Mouse (Mus musculus) small intestine, adult 2 months (tissue): Measurements from ENCODE around the gene Prx. TPM values are rescaled to one million over a fixed set of nuclear protein-coding genes. Genes with fewer than 3 reads are reported as not detected.
A peak's percentile ranks its signal among the peaks of the same experiment; 100 is the strongest.

Experiments
- H3K27ac ChIP-seq: fragments of 200-500 bp; 2 replicates; pipeline ENCODE4 v1.5.1; 2012; ENCODE audit warnings: low read depth, low read length, control low read depth, inconsistent platforms; ENCODE audit not compliant: insufficient read depth
- H3K27me3 ChIP-seq: fragments of 200-500 bp; 2 replicates; pipeline ENCODE4 v1.6.1; 2012; ENCODE audit warnings: mild to moderate bottlenecking, moderate library complexity, low read length, inconsistent platforms; ENCODE audit not compliant: control insufficient read depth, insufficient read depth
- H3K36me3 ChIP-seq: fragments of 200-500 bp; 2 replicates; pipeline ENCODE4 v1.6.1; 2012; ENCODE audit warnings: mild to moderate bottlenecking, low read length, control low read depth, inconsistent platforms; ENCODE audit not compliant: control insufficient read depth, insufficient read depth
- H3K4me1 ChIP-seq: fragments of 200-500 bp; 2 replicates; pipeline ENCODE4 v1.6.1; 2012; ENCODE audit warnings: low read length, inconsistent platforms, mixed read lengths; ENCODE audit not compliant: control insufficient read depth, insufficient read depth, insufficient read length
- H3K4me3 ChIP-seq: fragments of 200-500 bp; 2 replicates; pipeline ENCODE4 v1.5.1; 2012; ENCODE audit warnings: low read depth, mild to moderate bottlenecking, control low read depth, inconsistent platforms, low read length, moderate library complexity
- CTCF ChIP-seq: fragments of 200-500 bp; IDR thresholded peaks from 2 replicates; pipeline ENCODE4 v1.5.1; 2012; ENCODE audit warnings: low read depth, mild to moderate bottlenecking, control low read depth, inconsistent platforms, low read length, moderate library complexity, mixed read lengths; ENCODE audit not compliant: insufficient replicate concordance, insufficient read length; ENCODE audit errors: extremely low read depth
- POLR2A ChIP-seq: fragments of 200-500 bp; IDR thresholded peaks from 2 replicates; pipeline ENCODE4 v1.6.1; 2012; ENCODE audit warnings: low read depth, mild to moderate bottlenecking, control low read depth, inconsistent platforms, low read length, moderate library complexity
- WGBS: fragments of 180-500 bp; shearing (Covaris S2); methylation state at CpG from one replicate; pipeline ENCODE4 v1.1.7; 2018; 5-methylcytosine and 5-hydroxymethylcytosine counted together
- polyA plus RNA-seq: library from polyadenylated mRNA; depleted of rRNA; stranded (reverse); fragments of >200 nt; gene quantifications from 2 replicates; pipeline ENCODE4 v1.2.3, GENCODE M21; 2012

Prx gene
- polyA plus RNA-seq, 1 experiment: 0.68 TPM

DNA sequence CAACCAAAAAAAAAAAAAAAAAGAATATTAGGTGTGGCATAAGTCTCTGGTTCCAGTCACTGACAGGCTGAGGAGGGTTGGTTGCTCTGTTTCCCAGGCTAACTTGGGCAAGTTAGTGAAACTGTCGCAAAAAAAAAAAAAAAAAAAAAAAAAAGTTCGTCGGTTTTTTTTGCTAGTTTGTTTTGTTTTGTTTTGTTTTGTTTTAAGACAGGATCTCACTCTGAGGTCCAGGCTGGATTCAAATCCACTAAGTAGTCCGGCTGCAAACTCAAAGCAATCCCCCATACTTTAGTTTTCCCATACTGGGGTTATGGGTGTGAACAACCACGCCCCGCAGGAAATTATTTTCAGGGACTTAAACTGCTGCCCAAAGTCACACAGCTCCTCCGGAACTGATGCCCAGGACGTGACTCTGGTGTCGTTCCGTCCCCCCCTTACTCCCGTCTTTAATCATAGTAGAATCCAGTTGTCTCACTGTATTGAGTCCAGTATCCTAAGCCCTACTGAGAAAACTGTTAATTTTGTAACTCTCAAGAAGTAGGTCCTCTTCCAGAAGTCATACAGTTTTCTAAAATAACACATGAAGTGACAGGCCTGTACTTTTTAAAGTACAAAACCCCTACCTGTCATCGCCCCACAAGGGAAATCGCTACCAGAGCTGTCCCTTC lies 12.9 kb upstream of the Prx start:
- Histone ChIP-seq H3K27me3 (no peaks in the 10 kb centered on the region), H3K27ac (peak overlapping the region; percentile 83), H3K4me3 (peak overlapping the region; percentile 78), H3K4me1 (peaks cover 14% of the 10 kb centered on the region), H3K36me3 (peaks cover 12% of the 10 kb centered on the region)
- TF ChIP-seq POLR2A: no peak
- no peak for TF ChIP-seq CTCF
- 2% methylated on average over 13 of the region's 13 CpGs for WGBS

DNA sequence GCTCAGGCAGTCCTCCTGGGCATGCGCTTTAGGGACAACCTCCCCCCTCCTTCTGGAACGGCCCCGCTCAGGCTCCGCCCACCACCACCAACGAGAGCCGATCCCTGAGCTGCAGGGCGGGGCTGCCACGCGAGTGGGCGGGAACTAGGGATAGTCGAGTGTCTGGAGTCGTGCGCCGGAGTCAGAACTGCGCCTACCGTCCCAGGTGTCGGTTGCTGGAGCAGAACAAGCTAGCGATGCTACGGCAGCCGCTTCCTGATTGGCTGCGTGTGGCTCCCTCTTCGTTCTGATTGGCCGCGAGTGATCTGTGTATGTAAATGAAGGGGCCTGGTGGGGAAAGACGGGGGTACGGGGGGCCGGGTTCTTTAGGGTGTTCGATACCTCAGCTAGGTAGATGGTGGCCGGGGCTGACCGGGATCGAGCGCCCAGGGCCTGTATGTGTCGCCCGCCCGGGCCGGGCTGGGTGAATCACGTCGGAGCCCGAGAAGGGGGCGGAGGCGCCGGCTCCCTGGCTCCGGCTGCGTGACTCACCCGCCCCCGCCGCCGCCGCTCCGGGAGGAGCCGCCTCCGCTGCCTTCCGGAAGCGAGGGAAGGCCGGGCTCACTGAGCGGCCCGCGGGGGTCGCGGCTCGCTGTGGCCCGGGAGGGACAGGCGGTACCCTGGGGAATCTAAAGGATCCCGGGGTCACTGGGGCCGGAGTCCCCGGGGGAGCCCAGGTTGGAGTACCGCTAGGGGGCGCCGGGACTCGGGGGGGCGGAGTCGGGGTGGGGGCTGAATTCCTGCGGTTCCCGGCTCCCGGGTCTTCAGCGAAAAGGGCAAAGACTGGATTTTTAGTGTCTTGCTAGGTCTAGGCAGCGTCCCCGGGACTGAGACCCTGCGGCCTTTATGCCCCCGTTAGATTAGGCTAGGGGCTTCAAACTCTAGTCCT lies 12.1 kb upstream of the Prx start, which contains the start of gene Sertad1:
Gene Sertad1, plus strand, starts transcription at position 141 of the 928 bp plus-strand sequence.
- Histone ChIP-seq H3K27me3 (no peaks in the 10 kb centered on the region), H3K4me1 (peaks cover 19% of the 10 kb centered on the region), H3K27ac (peak within 1 kb of the TSS; percentile 84), H3K36me3 (peaks cover 12% of the 10 kb centered on the region), H3K4me3 (peak within 1 kb of the TSS; percentile 78)
- TF ChIP-seq CTCF (peak; percentile 71; the same call in 1 of the 2 replicates), POLR2A (peak; percentile 100)
- WGBS: under 1% methylated on average over 80 of the region's 80 CpGs

DNA sequence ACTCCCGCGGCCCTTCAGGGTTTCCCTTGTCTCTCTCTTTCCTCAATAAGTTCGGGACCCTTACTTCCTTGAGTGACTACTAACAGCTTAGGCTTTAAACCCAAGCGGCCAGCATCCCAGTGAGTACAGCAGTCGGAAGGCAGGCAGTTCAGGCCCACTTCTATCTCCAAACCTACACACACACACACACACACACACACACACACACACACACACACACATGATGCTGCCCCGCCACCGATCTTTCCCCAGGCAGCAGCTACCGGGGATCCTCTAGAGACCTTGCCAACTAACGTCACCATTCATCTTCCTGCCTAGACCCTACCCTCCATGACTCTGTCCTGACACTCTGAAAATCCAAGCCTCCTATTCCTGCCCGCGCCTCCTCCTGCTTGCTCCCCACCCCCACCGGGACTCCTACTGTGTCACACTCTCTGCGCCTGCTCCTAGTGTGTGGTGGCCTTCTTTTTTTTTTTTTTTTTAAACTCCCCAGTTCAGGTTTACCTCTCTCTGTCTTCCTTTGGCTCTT lies 11.3 kb upstream of the Prx start:
- Histone ChIP-seq H3K4me3 (peak overlapping the region; percentile 78), H3K27me3 (no peaks in the 10 kb centered on the region), H3K36me3 (peaks cover 12% of the 10 kb centered on the region), H3K27ac (peak overlapping the region; percentile 84), H3K4me1 (peaks cover 23% of the 10 kb centered on the region)
- no peak for TF ChIP-seq CTCF
- TF ChIP-seq POLR2A: no peak
- WGBS: 2% methylated on average over 13 of the region's 13 CpGs

DNA sequence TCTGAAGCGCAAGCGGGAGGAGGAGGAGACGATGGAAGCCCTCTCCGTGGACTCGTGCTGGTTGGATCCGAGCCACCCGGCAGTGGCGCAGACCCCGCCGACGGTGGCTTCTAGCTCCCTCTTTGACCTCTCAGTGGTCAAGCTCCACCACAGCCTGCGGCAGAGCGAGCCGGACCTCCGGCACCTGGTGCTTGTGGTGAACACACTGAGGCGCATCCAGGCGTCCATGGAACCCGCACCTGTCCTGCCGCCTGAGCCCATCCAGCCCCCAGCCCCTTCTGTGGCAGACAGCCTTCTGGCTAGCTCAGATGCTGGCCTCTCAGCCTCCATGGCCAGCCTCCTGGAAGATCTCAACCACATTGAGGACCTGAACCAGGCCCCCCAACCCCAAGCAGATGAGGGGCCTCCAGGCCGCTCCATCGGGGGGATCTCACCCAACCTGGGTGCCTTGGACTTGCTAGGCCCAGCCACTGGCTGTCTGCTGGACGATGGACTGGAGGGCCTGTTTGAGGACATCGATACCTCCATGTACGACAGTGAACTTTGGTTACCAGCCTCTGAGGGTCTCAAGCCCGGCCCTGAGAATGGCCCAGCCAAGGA lies 9.8 kb upstream of the Prx start:
- Histone ChIP-seq H3K27ac (0 out of 2 replicates have a peak overlapping the region, but pooled peaks have one; percentile 86), H3K4me1 (peaks cover 31% of the 10 kb centered on the region), H3K27me3 (no peaks in the 10 kb centered on the region), H3K36me3 (peaks cover 12% of the 10 kb centered on the region), H3K4me3 (no peak overlapping the region)
- WGBS: 91% methylated on average over 25 of the region's 25 CpGs
- TF ChIP-seq CTCF (no peak), POLR2A (no peak)

DNA sequence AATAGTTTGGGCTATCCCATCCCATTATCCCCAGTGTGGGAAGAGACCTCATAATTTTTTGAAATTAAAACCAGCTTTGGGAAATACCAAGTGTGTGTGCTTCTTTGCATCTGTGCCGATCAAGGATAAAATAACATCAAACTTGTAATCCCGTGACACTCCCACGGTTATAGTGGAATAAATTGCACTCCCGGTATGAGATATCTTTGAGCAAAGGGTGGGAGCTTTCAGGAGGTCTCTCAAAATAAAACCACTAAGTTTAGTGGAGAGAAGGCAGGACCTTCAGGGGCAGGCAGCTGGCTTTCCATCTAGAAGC lies 8.9 kb upstream of the Prx start:
- Histone ChIP-seq H3K27ac (peak overlapping the region; percentile 86), H3K4me3 (peak overlapping the region; percentile 62), H3K36me3 (peaks cover 12% of the 10 kb centered on the region), H3K27me3 (no peaks in the 10 kb centered on the region), H3K4me1 (peaks cover 31% of the 10 kb centered on the region)
- WGBS: 18% methylated on average over 4 of the region's 4 CpGs
- TF ChIP-seq POLR2A: no peak
- TF ChIP-seq CTCF: no peak

DNA sequence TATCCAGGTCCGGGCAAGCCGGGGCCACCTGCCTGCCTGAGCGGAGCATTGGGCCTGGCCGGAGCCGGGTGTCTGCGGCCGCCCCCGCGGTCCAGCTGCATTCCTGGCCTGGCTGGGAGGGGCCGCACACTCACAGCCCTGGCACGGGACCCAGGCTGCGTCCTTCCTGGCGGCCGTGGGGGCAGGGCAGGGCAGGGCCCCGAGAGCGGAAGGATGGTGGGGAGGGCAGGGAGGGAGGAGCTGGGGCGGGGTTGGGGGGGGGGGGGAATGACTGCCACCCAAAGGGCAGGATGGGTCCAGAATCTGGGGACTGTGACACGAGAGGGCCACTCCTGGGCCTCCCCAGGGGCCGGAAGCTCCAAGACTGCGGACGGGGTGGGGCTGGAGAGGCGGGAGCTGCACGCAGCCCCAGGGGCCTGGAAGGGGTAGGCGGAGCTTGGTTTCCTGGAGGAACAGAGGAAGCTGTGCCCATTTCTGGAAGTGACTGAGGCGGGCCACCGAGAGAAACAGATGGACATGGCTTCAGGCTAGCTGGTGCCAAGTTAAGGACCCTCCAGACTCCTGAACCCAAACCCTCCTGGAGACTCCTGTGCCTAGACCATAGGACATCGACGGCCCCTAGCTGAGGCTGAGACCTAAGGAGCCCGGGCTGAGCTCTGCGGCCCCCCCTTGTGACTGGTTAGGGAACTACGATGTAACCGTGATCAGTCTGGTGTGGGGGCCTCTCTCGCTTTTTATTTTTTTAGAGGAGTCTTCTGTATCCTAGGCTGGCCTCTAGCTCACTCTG lies 8.4 kb upstream of the Prx start:
- Histone ChIP-seq H3K27ac (peak overlapping the region; percentile 86), H3K4me1 (peaks cover 31% of the 10 kb centered on the region), H3K36me3 (peaks cover 12% of the 10 kb centered on the region), H3K27me3 (no peaks in the 10 kb centered on the region), H3K4me3 (peak overlapping the region; percentile 62)
- TF ChIP-seq CTCF (peak; percentile 94), POLR2A (no peak; the same call in 1 of the 2 replicates)
- 2% methylated on average over 32 of the region's 33 CpGs for WGBS
